Mouse (Mus musculus): ENCODE measurements around the gene Zfp9. TPM values are rescaled to one million over a fixed set of nuclear protein-coding genes. Genes with fewer than 3 reads are reported as not detected.

The Zfp9 gene
- polyA plus RNA-seq (2017; shearing (Covaris generic)): 0.39 TPM

GRCm38 (mm10) chr6:118478957-118479708 is at the start of gene Zfp9:
Gene Zfp9, minus strand, starts transcription at chr6:118479320.

DNA sequence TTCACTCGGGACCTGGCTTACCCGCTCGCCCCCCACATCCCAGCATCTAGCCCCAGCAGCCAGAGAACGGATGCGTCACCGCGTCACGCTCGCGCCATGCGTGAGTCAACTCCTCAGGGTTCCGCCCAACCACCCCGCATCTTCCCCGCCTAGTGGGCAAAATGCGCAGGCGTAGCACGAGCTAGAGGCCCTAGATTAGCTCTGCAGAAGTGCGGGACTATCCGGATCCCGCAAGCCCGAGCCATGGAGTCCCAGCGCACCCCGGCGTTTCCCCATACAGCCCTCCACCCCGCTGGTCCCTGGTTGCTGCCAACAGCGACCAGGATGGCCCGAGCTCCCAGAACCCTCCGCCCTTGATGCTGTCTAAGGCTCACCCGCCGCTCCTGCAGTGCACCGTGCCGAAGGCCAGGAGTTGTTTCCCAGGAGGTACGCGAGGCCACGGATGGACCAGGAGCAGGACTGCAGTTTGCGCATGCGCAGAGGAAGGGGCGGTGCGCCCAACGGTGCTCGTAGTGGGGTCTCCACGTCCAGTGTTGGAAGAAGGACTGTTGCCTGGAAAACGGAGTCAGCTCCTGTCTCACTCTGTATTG is 24.0 kb downstream of the Zfp9 start, which contains the start of gene Zfp248:
Gene Zfp248, minus strand, starts transcription at position 487 of the 590 bp plus-strand sequence.

DNA sequence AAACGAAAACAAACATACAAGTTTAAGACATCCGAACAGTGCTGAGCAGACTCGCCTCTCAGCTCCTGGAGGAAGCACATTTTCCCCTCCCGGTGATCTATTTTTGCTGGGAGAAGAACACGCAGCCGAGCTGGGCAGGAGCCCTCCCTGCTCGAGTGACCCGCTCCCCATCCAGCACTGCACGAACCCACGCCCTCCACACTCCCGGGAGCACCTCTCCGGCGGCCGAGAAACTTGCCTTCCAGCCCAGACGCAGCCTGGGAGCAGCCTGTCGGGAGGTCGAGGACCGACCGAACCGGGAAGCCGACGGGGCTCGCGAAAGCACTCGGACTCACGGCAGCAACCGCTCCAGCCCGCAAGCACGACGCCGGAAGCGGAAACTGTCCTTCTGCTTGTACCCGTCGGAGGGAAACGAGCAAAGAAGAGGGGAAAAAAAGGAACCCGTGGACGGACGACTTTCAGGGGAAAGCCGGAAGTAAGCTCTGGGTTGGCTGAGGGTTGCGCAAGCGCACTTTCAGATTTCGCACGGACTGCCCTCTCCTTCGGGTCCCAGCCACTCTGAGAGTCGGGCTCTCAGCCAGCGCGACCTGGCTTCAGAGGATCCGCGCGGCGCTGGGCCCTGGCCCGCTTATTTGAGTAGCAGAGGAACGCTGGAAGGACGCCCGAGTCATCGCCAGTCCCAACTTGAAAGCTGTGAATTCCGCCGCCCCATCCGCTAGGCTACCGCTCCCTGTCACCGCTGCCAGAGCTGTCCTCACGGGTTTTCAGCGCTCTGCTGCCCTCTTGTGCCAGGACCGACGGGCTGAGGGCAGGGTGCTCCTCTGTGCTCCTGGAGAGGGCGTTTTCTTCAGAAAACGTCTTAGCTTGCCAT is 59.8 kb downstream of the Zfp9 start, which contains the start of gene Bms1:
Gene Bms1, minus strand, starts transcription at position 425 of the 871 bp plus-strand sequence.

Other genes with a start within 250 kb of the Zfp9 start
- gene Bms1, start 59.8 kb downstream of the Zfp9 start, polyA plus RNA-seq (2017; shearing (Covaris generic)): 47.6 TPM
- gene Zfp248, start 23.8 kb downstream of the Zfp9 start, polyA plus RNA-seq (2017; shearing (Covaris generic)): 1.9 TPM
- gene Ankrd26, start 82.9 kb upstream of the Zfp9 start, polyA plus RNA-seq (2017; shearing (Covaris generic)): 10.5 TPM